In genomic region chr12:108761665-108762064, GRCm38 (mm10) we compare ENCODE assay signal across 24 mouse cellular contexts. TPM values are rescaled to one million over a fixed set of nuclear protein-coding genes. Genes with fewer than 3 reads are reported as not detected.
A peak's percentile ranks its signal among the peaks of the same experiment; 100 is the strongest.
DNase-seq lines count a peak whose midpoint lies in the region; ATAC-seq and TF ChIP-seq lines count a peak whose summit lies in the region.
"Had no signal": no experiment of that assay in that cellular context is flagged by ENCODE, and none has a peak within 500 bp of the region (broad histone marks: within the 10 kb centered on the region; RNA-seq: fewer than 3 reads in every experiment).

No protein-coding gene starts in this region.

- peaks cover 30% of the 10 kb centered on the region for H3K4me1 ChIP-seq in heart, embryonic 12.5 days (replicated peaks)
- peaks cover 6% of the 10 kb centered on the region for H3K4me1 ChIP-seq in lung, postnatal 0 days (ENCODE audit: insufficient read depth, low read depth, low read length)
- H3K4me1 ChIP-seq in MEL (ENCODE audit: control insufficient read depth in 1 of 2, insufficient read depth in 2 of 2, low read length in 2 of 2), result peaks cover 7 to 41% of the 10 kb centered on the region in 2 experiments
- H3K4me1 ChIP-seq in liver, embryonic 12.5 days, result peaks cover 84% of the 10 kb centered on the region
- H3K4me1 ChIP-seq: midbrain, embryonic 15.5 days had no signal

- ATAC-seq in heart, embryonic 12.5 days (ENCODE audit: insufficient number of reproducible peaks, low FRiP score), result no peak
- ATAC-seq in lung, postnatal 0 days, result no peak
- no peak for ATAC-seq in liver, embryonic 12.5 days
- ATAC-seq: forebrain, embryonic 13.5 days; midbrain, embryonic 15.5 days; Patski had no signal

- no peak for TF ChIP-seq POLR2A in MEL (IDR thresholded peaks at IDR 0.05; ENCODE audit: control insufficient read depth in 1 of 2, insufficient read depth in 1 of 2, low read depth in 1 of 2, low read length in 2 of 2, poor library complexity in 1 of 2)

- TF ChIP-seq EP300 in lung, postnatal 0 days (IDR thresholded peaks at IDR 0.05), result no peak
- TF ChIP-seq EP300 in MEL (IDR thresholded peaks at IDR 0.05; ENCODE audit: low read depth in 1 of 2, low read length in 2 of 2), result peak in 1 of 2 experiments; percentile 4; a peak in 1 of 4 replicates

- 68% methylated on average over 4 of the region's 4 CpGs for WGBS in heart, embryonic 12.5 days
- WGBS in lung, postnatal 0 days, result 57% methylated on average over 4 of the region's 4 CpGs
- WGBS in liver, embryonic 12.5 days (ENCODE audit: insufficient replicate concordance), result 60% methylated on average over 4 of the region's 4 CpGs

- no peaks in the 10 kb centered on the region for H3K36me3 ChIP-seq in heart, embryonic 12.5 days
- no peaks in the 10 kb centered on the region for H3K36me3 ChIP-seq in lung, postnatal 0 days (ENCODE audit: insufficient read depth, low read length)
- H3K36me3 ChIP-seq in MEL (ENCODE audit: control insufficient read depth in 1 of 2, insufficient read depth in 2 of 2, low read length in 2 of 2), result peaks cover 0 to 27% of the 10 kb centered on the region in 2 experiments; a peak in 2 of 4 replicates
- no peaks in the 10 kb centered on the region for H3K36me3 ChIP-seq in liver, embryonic 12.5 days
- H3K36me3 ChIP-seq: hindbrain, embryonic 10.5 days; hindbrain, embryonic 15.5 days; limb, embryonic 12.5 days; midbrain, embryonic 15.5 days; neural tube, embryonic 15.5 days had no signal

- H3K79me2 ChIP-seq in MEL (ENCODE audit: control insufficient read depth, insufficient read depth, low read length, poor library complexity), result peaks cover 3% of the 10 kb centered on the region; the same call in 1 of the 2 replicates

- no peaks in the 10 kb centered on the region for H3K9me3 ChIP-seq in heart, embryonic 12.5 days (replicated peaks)
- no peaks in the 10 kb centered on the region for H3K9me3 ChIP-seq in lung, postnatal 0 days (ENCODE audit: low read length)
- H3K9me3 ChIP-seq in MEL (replicated peaks; ENCODE audit: insufficient read depth, low read length), result no peaks in the 10 kb centered on the region
- H3K9me3 ChIP-seq in liver, embryonic 12.5 days (replicated peaks), result no peaks in the 10 kb centered on the region
- H3K9me3 ChIP-seq: forebrain, embryonic 13.5 days; hindbrain, embryonic 10.5 days; hindbrain, embryonic 15.5 days; limb, embryonic 12.5 days; midbrain, embryonic 15.5 days; neural tube, embryonic 15.5 days had no signal

- TF ChIP-seq CTCF in lung, postnatal 0 days (IDR thresholded peaks at IDR 0.05), result no peak
- TF ChIP-seq CTCF in MEL (IDR thresholded peaks at IDR 0.05 in 2 of 3, conservative IDR thresholded peaks at IDR 0.05 in 1 of 3; ENCODE audit: control insufficient read depth in 1 of 3, insufficient read depth in 1 of 3, low read depth in 2 of 3, low read length in 3 of 3, poor library complexity in 1 of 3, severe bottlenecking in 1 of 3), result no peak

- no peak overlapping the region for H3K9ac ChIP-seq in heart, embryonic 12.5 days
- H3K9ac ChIP-seq in lung, postnatal 0 days (replicated peaks; ENCODE audit: low read depth), result no peak overlapping the region
- peak overlapping the region; percentile 12; the same call in 1 of the 2 replicates for H3K9ac ChIP-seq in MEL (ENCODE audit: control insufficient read depth, low read depth, low read length, poor library complexity, severe bottlenecking)
- H3K9ac ChIP-seq in liver, embryonic 12.5 days, result no peak overlapping the region; the same call in 1 of the 2 replicates
- H3K9ac ChIP-seq: forebrain, embryonic 13.5 days; hindbrain, embryonic 15.5 days; limb, embryonic 12.5 days; liver, embryonic 14.5 days; midbrain, embryonic 15.5 days; neural tube, embryonic 15.5 days had no signal

- H3K4me3 ChIP-seq in heart, embryonic 12.5 days, result no peak overlapping the region
- no peak overlapping the region for H3K4me3 ChIP-seq in lung, postnatal 0 days (ENCODE audit: low read depth, low read length)
- no peak overlapping the region; a peak in 1 of 4 replicates for H3K4me3 ChIP-seq in MEL (ENCODE audit: control insufficient read depth in 1 of 2, insufficient read depth in 1 of 2, low read depth in 2 of 2, low read length in 2 of 2)
- no peak overlapping the region for H3K4me3 ChIP-seq in liver, embryonic 12.5 days
- H3K4me3 ChIP-seq: forebrain, embryonic 13.5 days; hindbrain, embryonic 10.5 days; hindbrain, embryonic 15.5 days; layer of hippocampus, adult 2 months; left cerebral cortex, adult 2 months; limb, embryonic 12.5 days; midbrain, embryonic 15.5 days; neural tube, embryonic 15.5 days had no signal

- TF ChIP-seq RAD21 in MEL (IDR thresholded peaks at IDR 0.05; ENCODE audit: low read depth, low read length), result no peak

- no peak overlapping the region for H3K27ac ChIP-seq in heart, embryonic 12.5 days (ENCODE audit: poor library complexity, severe bottlenecking)
- peak overlapping the region; percentile 66 for H3K27ac ChIP-seq in lung, postnatal 0 days (ENCODE audit: low read length)
- H3K27ac ChIP-seq in MEL (ENCODE audit: control insufficient read depth, low read depth, low read length), result peak overlapping the region; percentile 77
- peak overlapping the region; percentile 70; the same call in 1 of the 2 replicates for H3K27ac ChIP-seq in liver, embryonic 12.5 days
- H3K27ac ChIP-seq: forebrain, embryonic 13.5 days; hindbrain, embryonic 10.5 days; hindbrain, embryonic 15.5 days; layer of hippocampus, adult 2 months; left cerebral cortex, adult 2 months; limb, embryonic 12.5 days; midbrain, embryonic 15.5 days; neural tube, embryonic 15.5 days had no signal

- no peak overlapping the region for H3K4me2 ChIP-seq in heart, embryonic 12.5 days
- H3K4me2 ChIP-seq in lung, postnatal 0 days (replicated peaks; ENCODE audit: low read depth, low read length), result no peak overlapping the region
- no peak overlapping the region for H3K4me2 ChIP-seq in liver, embryonic 12.5 days
- H3K4me2 ChIP-seq: forebrain, embryonic 13.5 days; hindbrain, embryonic 15.5 days; limb, embryonic 12.5 days; midbrain, embryonic 15.5 days; neural tube, embryonic 15.5 days had no signal

- no peaks in the 10 kb centered on the region for H3K27me3 ChIP-seq in heart, embryonic 12.5 days (replicated peaks)
- H3K27me3 ChIP-seq in lung, postnatal 0 days (replicated peaks; ENCODE audit: insufficient read depth, low read length), result no peaks in the 10 kb centered on the region
- no peaks in the 10 kb centered on the region for H3K27me3 ChIP-seq in MEL (ENCODE audit: control insufficient read depth in 1 of 2, insufficient read depth in 2 of 2, low read length in 2 of 2)
- no peaks in the 10 kb centered on the region for H3K27me3 ChIP-seq in liver, embryonic 12.5 days (replicated peaks)
- H3K27me3 ChIP-seq: forebrain, embryonic 13.5 days; hindbrain, embryonic 15.5 days; limb, embryonic 12.5 days; midbrain, embryonic 15.5 days; neural tube, embryonic 15.5 days; Patski had no signal

- peak; percentile 87 for DNase-seq in heart, adult 11 months
- no peak for DNase-seq in lung, postnatal 0 days (ENCODE audit: low spot score)
- no peak for DNase-seq in lung, adult 18-20 months
- DNase-seq in MEL (ENCODE audit: low read depth, low spot score), result no peak
- DNase-seq in retina, embryonic 14.5 days (ENCODE audit: low spot score), result no peak
- DNase-seq in right cerebral cortex, postnatal 10 days (ENCODE audit: low spot score in 2 of 2), result no peak
- DNase-seq: cerebellum, adult 2 months; cerebellum, postnatal 36 days; gastrocnemius, postnatal 36 days had no signal

TF ChIP-seq in MEL, 35 proteins besides CTCF, POLR2A, EP300 and RAD21:
- TF ChIP-seq ZC3H11A (IDR thresholded peaks at IDR 0.05; ENCODE audit: low read depth, low read length) (no peak), ELF1 (IDR thresholded peaks at IDR 0.05; ENCODE audit: low read depth, low read length) (no peak)
TF ChIP-seq in MEL: peak in this region for 0.

RNA-seq across cellular contexts. Expression of gene Yy1, which starts 31.1 kb away (rescaled TPM):
- 16.0 and 18.8 TPM in 2 replicates for polyA plus RNA-seq in heart, embryonic 12.5 days (2016; fragmentation: Nextera tagmentation; extraction: Ambion mirVana)
- 13.7 and 16.2 TPM in 2 replicates for polyA plus RNA-seq in lung, postnatal 0 days (2015; fragmentation: Nextera tagmentation; extraction: Ambion mirVana)
- 34.9 and 37.1 TPM in 2 replicates for total RNA-seq in MEL (2012; rRNA removed)
- 10 to 100 TPM; 52.1 to 62.4 TPM for polyA plus RNA-seq in MEL (2012; ENCODE audit: insufficient read depth in 1 of 2, insufficient read length in 2 of 2, low read depth in 1 of 2, low replicate concordance in 2 of 2, missing spikeins in 1 of 2)
- polyA plus RNA-seq in liver, embryonic 12.5 days (2016; fragmentation: Nextera tagmentation; extraction: Ambion mirVana), result 13.1 and 14.6 TPM in 2 replicates

RNA-seq across cellular contexts. Expression of gene Degs2, which starts 59.5 kb away (rescaled TPM):
- polyA plus RNA-seq in heart, embryonic 12.5 days (2016; fragmentation: Nextera tagmentation; extraction: Ambion mirVana), result 0.64 and 1.0 TPM in 2 replicates
- 0.74 and 0.75 TPM in 2 replicates for polyA plus RNA-seq in lung, postnatal 0 days (2015; fragmentation: Nextera tagmentation; extraction: Ambion mirVana)
- total RNA-seq in MEL (2012; rRNA removed), result not detected in 2 replicates
- polyA plus RNA-seq in MEL (2012; ENCODE audit: insufficient read depth in 1 of 2, insufficient read length in 2 of 2, low read depth in 1 of 2, low replicate concordance in 2 of 2, missing spikeins in 1 of 2), result not detected
- polyA plus RNA-seq in liver, embryonic 12.5 days (2016; fragmentation: Nextera tagmentation; extraction: Ambion mirVana), result 0.15 and 0.42 TPM in 2 replicates
- total RNA-seq: adrenal gland, postnatal 10 days; G1E; megakaryocyte-erythroid progenitor cell, adult 5-6 weeks had no signal
- polyA plus RNA-seq: G1E had no signal
